Mouse (Mus musculus): ENCODE data around the gene Ifng. TPM values are rescaled to one million over a fixed set of nuclear protein-coding genes. Genes with fewer than 3 reads are reported as not detected.

Gene Ifng
- total RNA-seq, 2 experiments from 2014 or later = not detected

GRCm38 (mm10) chr10:118479244-118479643 lies 38.4 kb downstream of the Ifng start:
- peak; percentile 16 to 24 for DNase-seq (ENCODE audit: low spot score in 2 of 2)

- no peak for DNase-seq (ENCODE audit: low spot score in 2 of 2)
These were observed 39.3 kb downstream of the Ifng start for GRCm38 (mm10) chr10:118480118-118480517.

- DNase-seq (ENCODE audit: low spot score in 2 of 2) = no peak
These were observed 39.9 kb downstream of the Ifng start for GRCm38 (mm10) chr10:118480793-118481192.

- DNase-seq (ENCODE audit: low spot score in 2 of 2) = no peak
These were observed 53.3 kb downstream of the Ifng start for GRCm38 (mm10) chr10:118494109-118494508.

- DNase-seq (ENCODE audit: low spot score in 2 of 2) = no peak
These were observed 54.5 kb downstream of the Ifng start for GRCm38 (mm10) chr10:118495362-118495761.

Other genes with a start within 250 kb of the Ifng start
- gene Il22, start 236.1 kb upstream of the Ifng start, total RNA-seq (2021) = not detected
- under 1 TPM; 0.77 to 0.86 TPM for gene Gm32717, start 200.3 kb upstream of the Ifng start, total RNA-seq (2021)
- under 1 TPM; 0.77 to 0.86 TPM for gene Gm32802, start 182.4 kb upstream of the Ifng start, total RNA-seq (2021)
- not detected for gene Iltifb, start 146.0 kb upstream of the Ifng start, total RNA-seq (2021)
- gene Gm9040, start 114.1 kb upstream of the Ifng start, total RNA-seq (2021) = not detected
- gene Gm9044, start 108.6 kb upstream of the Ifng start, total RNA-seq (2021) = not detected
- not detected for gene Gm9045, start 103.2 kb upstream of the Ifng start, total RNA-seq (2021)
- not detected for gene Gm9046, start 97.8 kb upstream of the Ifng start, total RNA-seq (2021)
- gene Gm9048, start 92.4 kb upstream of the Ifng start, total RNA-seq (2021) = not detected
- gene Gm9049, start 86.9 kb upstream of the Ifng start, total RNA-seq (2021) = not detected

All from left cerebral cortex, adult 18-20 months (tissue).